Mouse (Mus musculus) kidney, adult 2 months (tissue): ENCODE results near the gene Cmss1.

ENCODE experiments used
- CTCF ChIP-seq: fragments of 200-500 bp; conservative IDR thresholded peaks from 2 replicates; pipeline ENCODE4 v1.5.1; 2011; ENCODE audit warnings: low read depth, mild to moderate bottlenecking, control low read depth, low read length, moderate library complexity, mixed read lengths; ENCODE audit not compliant: insufficient read depth, insufficient read length
- POLR2A ChIP-seq: fragments of 200-500 bp; IDR thresholded peaks from one replicate; pipeline ENCODE4 v1.6.1; 2011; ENCODE audit warnings: low read depth, low read length, control low read depth

GRCm38 (mm10) chr16:57544441-57544840, 62.2 kb downstream of the Cmss1 start:
- TF ChIP-seq CTCF (no peak), POLR2A (no peak)
